13 mouse cellular contexts compared by ENCODE assay signal in the genomic region with DNA sequence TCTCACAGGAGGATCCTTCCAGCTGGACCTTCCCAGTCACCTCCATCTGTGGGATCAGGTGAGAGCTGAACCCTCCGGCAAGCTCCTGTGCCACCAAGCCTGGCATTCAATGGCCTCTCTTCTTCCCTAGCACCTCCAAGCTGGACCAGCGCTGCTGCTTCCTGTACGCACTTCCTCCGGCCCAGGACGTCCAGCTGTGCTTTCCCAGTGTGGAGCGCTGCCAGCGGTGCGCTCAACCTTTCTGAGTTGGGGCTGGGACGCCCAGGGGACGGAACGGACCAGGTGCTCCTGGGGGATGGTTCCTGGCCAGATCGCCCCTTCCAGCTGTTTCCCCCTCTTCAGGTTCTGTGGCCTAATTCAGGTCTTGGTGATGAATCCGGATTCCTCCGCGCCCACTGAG. TPM values are rescaled to one million over a fixed set of nuclear protein-coding genes. Genes with fewer than 3 reads are reported as not detected.
DNase-seq lines count a peak whose midpoint lies in the region; ATAC-seq and TF ChIP-seq lines count a peak whose summit lies in the region.
"Had no signal": no experiment of that assay in that cellular context is flagged by ENCODE, and none has a peak within 500 bp of the region (broad histone marks: within the 10 kb centered on the region; RNA-seq: fewer than 3 reads in every experiment).

No protein-coding gene starts in this region.

- ATAC-seq in lung, embryonic 14.5 days (ENCODE audit: insufficient read depth) = no peak
- ATAC-seq: intestine, embryonic 15.5 days had no signal

- H3K27me3 ChIP-seq in lung, embryonic 14.5 days (ENCODE audit: insufficient read depth, low read length) = peaks cover 50% of the 10 kb centered on the region

- intact Hi-C loops in gastrocnemius, postnatal 14 days (cut with DNase I; ENCODE audit: low total_unique reads) = no loop called here
- intact Hi-C loops in heart, postnatal 25 days (cut with DNase I) = no loop called here

- H3K4me3 ChIP-seq in bone marrow, adult 2 months (replicated peaks; ENCODE audit: control insufficient read depth, low read depth, low read length) = no peak overlapping the region
- no peak overlapping the region for H3K4me3 ChIP-seq in lung, embryonic 14.5 days (ENCODE audit: low read depth, low read length)
- H3K4me3 ChIP-seq: intestine, embryonic 15.5 days; left cerebral cortex, adult 2 months had no signal

- H3K9ac ChIP-seq in lung, embryonic 14.5 days = no peak overlapping the region
- H3K9ac ChIP-seq: intestine, embryonic 15.5 days had no signal

- no peak for TF ChIP-seq POLR2A in bone marrow, adult 2 months (IDR thresholded peaks at IDR 0.05; ENCODE audit: borderline replicate concordance, control insufficient read depth, low read depth, low read length)

- 67% methylated on average over 15 of the region's 15 CpGs for WGBS in bone marrow, adult 2 months
- 18% methylated on average over 15 of the region's 15 CpGs for WGBS in lung, embryonic 14.5 days

- no peak overlapping the region for H3K4me2 ChIP-seq in lung, embryonic 14.5 days
- H3K4me2 ChIP-seq: intestine, embryonic 15.5 days had no signal

- no peak for TF ChIP-seq CTCF in bone marrow, adult 2 months (IDR thresholded peaks at IDR 0.05; ENCODE audit: control insufficient read depth, insufficient read depth, low read length)
- TF ChIP-seq CTCF in lung, embryonic 14.5 days (IDR thresholded peaks at IDR 0.05; ENCODE audit: low read depth) = no peak

- no peaks in the 10 kb centered on the region for H3K9me3 ChIP-seq in lung, embryonic 14.5 days (ENCODE audit: low read depth, low read length)
- H3K9me3 ChIP-seq: intestine, embryonic 15.5 days had no signal

- H3K27ac ChIP-seq in bone marrow, adult 2 months (ENCODE audit: control insufficient read depth, insufficient read depth, low read depth, low read length, poor library complexity) = peak overlapping the region; percentile 30; the same call in 1 of the 2 replicates
- no peak overlapping the region for H3K27ac ChIP-seq in lung, embryonic 14.5 days (ENCODE audit: low read depth)
- H3K27ac ChIP-seq: intestine, embryonic 15.5 days; left cerebral cortex, adult 2 months had no signal

- no peaks in the 10 kb centered on the region for H3K36me3 ChIP-seq in lung, embryonic 14.5 days (ENCODE audit: insufficient read depth)
- H3K36me3 ChIP-seq: intestine, embryonic 15.5 days had no signal

- no peaks in the 10 kb centered on the region; the same call in 1 of the 2 replicates for H3K4me1 ChIP-seq in bone marrow, adult 2 months (ENCODE audit: control insufficient read depth, insufficient read depth, low read length)
- H3K4me1 ChIP-seq in lung, embryonic 14.5 days (ENCODE audit: insufficient read depth) = no peaks in the 10 kb centered on the region

- DNase-seq in gastrocnemius, postnatal 14 days = peak; percentile 52
- DNase-seq in gastrocnemius, adult 8-10 months (ENCODE audit: low spot score in 2 of 2) = no peak
- DNase-seq in heart, postnatal 25 days (ENCODE audit: low spot score) = peak; percentile 56
- peak; percentile 54 for DNase-seq in lung, embryonic 14.5 days
- DNase-seq in embryo, embryonic 9.5 days (ENCODE audit: extremely low spot score) = no peak
- no peak for DNase-seq in urinary bladder, adult 2 months (ENCODE audit: low spot score)
- no peak for DNase-seq in layer of hippocampus, postnatal 10 days (ENCODE audit: low spot score in 2 of 2)
- DNase-seq: cerebellum, adult 2 months; right cerebral cortex, postnatal 25 days had no signal

RNA-seq across cellular contexts. Expression of gene Map3k6, which starts 6.5 kb away (rescaled TPM):
- 10 to 100 TPM in 1 of 2 experiments, 1 to 10 TPM in 1; 4.0 to 15.3 TPM for total RNA-seq in gastrocnemius, postnatal 14 days (2021)
- 1 to 10 TPM; 2.5 to 7.8 (median 4.8) TPM for total RNA-seq in gastrocnemius, adult 8-10 months (2022)
- polyA plus RNA-seq in bone marrow, adult 2 months (2011; ENCODE audit: insufficient read depth, insufficient read length, low replicate concordance, missing spikeins) = 5.5 and 14.8 TPM in 2 replicates
- 10 to 100 TPM; 10.8 to 20.1 TPM for total RNA-seq in heart, postnatal 25 days (2021)
- 2.0 and 2.2 TPM in 2 replicates for polyA plus RNA-seq in lung, embryonic 14.5 days (2014; fragmentation: Nextera tagmentation; extraction: Ambion mirVana)
- 23.8 and 24.2 TPM in 2 replicates for polyA plus RNA-seq in urinary bladder, adult 2 months (2012; rRNA removed)
- 1 to 10 TPM; 4.6 to 5.7 TPM for total RNA-seq in layer of hippocampus, postnatal 10 days (2021)

RNA-seq across cellular contexts. Expression of gene Sytl1, which starts 15.8 kb away (rescaled TPM):
- total RNA-seq in gastrocnemius, postnatal 14 days (2021) = under 1 TPM; 0.49 to 0.62 TPM
- total RNA-seq in gastrocnemius, adult 8-10 months (2022) = under 1 TPM in 1 of 4 experiments, not detected in 3; 0.12 TPM
- 3.1 and 3.2 TPM in 2 replicates for polyA plus RNA-seq in bone marrow, adult 2 months (2011; ENCODE audit: insufficient read depth, insufficient read length, low replicate concordance, missing spikeins)
- under 1 TPM; 0.36 to 0.81 TPM for total RNA-seq in heart, postnatal 25 days (2021)
- polyA plus RNA-seq in lung, embryonic 14.5 days (2014; fragmentation: Nextera tagmentation; extraction: Ambion mirVana) = 0.73 and 0.84 TPM in 2 replicates
- 67.1 and 79.6 TPM in 2 replicates for polyA plus RNA-seq in urinary bladder, adult 2 months (2012; rRNA removed)
- under 1 TPM; 0.51 to 0.53 TPM for total RNA-seq in layer of hippocampus, postnatal 10 days (2021)

RNA-seq across cellular contexts. Expression of gene Tmem222, which starts 30.5 kb away (rescaled TPM):
- 10 to 100 TPM; 21.1 to 22.6 TPM for total RNA-seq in gastrocnemius, postnatal 14 days (2021)
- 10 to 100 TPM; 24.5 to 27.8 (median 26.2) TPM for total RNA-seq in gastrocnemius, adult 8-10 months (2022)
- 32.6 and 38.4 TPM in 2 replicates for polyA plus RNA-seq in bone marrow, adult 2 months (2011; ENCODE audit: insufficient read depth, insufficient read length, low replicate concordance, missing spikeins)
- total RNA-seq in heart, postnatal 25 days (2021) = 10 to 100 TPM; 24.8 to 25.7 TPM
- 86.5 and 88.1 TPM in 2 replicates for polyA plus RNA-seq in lung, embryonic 14.5 days (2014; fragmentation: Nextera tagmentation; extraction: Ambion mirVana)
- 81.0 and 92.6 TPM in 2 replicates for polyA plus RNA-seq in urinary bladder, adult 2 months (2012; rRNA removed)
- total RNA-seq in layer of hippocampus, postnatal 10 days (2021) = 10 to 100 TPM; 74.9 to 80.1 TPM

RNA-seq across cellular contexts. Expression of gene Gpr3, which starts 34.7 kb away (rescaled TPM):
- total RNA-seq in gastrocnemius, postnatal 14 days (2021) = not detected
- not detected for total RNA-seq in gastrocnemius, adult 8-10 months (2022)
- polyA plus RNA-seq in bone marrow, adult 2 months (2011; ENCODE audit: insufficient read depth, insufficient read length, low replicate concordance, missing spikeins) = not detected in 2 replicates
- under 1 TPM in 1 of 2 experiments, not detected in 1; 0.22 TPM for total RNA-seq in heart, postnatal 25 days (2021)
- polyA plus RNA-seq in lung, embryonic 14.5 days (2014; fragmentation: Nextera tagmentation; extraction: Ambion mirVana) = 0.18 TPM in 1 of 2 replicates, not detected in the other
- 0.15 and 0.36 TPM in 2 replicates for polyA plus RNA-seq in urinary bladder, adult 2 months (2012; rRNA removed)
- total RNA-seq in layer of hippocampus, postnatal 10 days (2021) = 1 to 10 TPM; 5.0 to 6.0 TPM
- total RNA-seq: megakaryocyte-erythroid progenitor cell, adult 5-6 weeks had no signal

RNA-seq across cellular contexts. Expression of gene Cd164l2, which starts 35.1 kb away (rescaled TPM):
- total RNA-seq in gastrocnemius, postnatal 14 days (2021) = not detected
- under 1 TPM in 1 of 4 experiments, not detected in 3; 0.59 TPM for total RNA-seq in gastrocnemius, adult 8-10 months (2022)
- not detected in 2 replicates for polyA plus RNA-seq in bone marrow, adult 2 months (2011; ENCODE audit: insufficient read depth, insufficient read length, low replicate concordance, missing spikeins)
- total RNA-seq in heart, postnatal 25 days (2021) = under 1 TPM in 1 of 2 experiments, not detected in 1; 0.53 TPM
- polyA plus RNA-seq in lung, embryonic 14.5 days (2014; fragmentation: Nextera tagmentation; extraction: Ambion mirVana) = 5.0 and 7.4 TPM in 2 replicates
- 1.5 and 2.1 TPM in 2 replicates for polyA plus RNA-seq in urinary bladder, adult 2 months (2012; rRNA removed)
- total RNA-seq in layer of hippocampus, postnatal 10 days (2021) = 1 to 10 TPM; 3.7 to 4.0 TPM
- total RNA-seq: megakaryocyte-erythroid progenitor cell, adult 5-6 weeks had no signal

Comparison
In these comparisons a context has a peak if more than half of its experiments do, and no peak if none do; other contexts are left out.
1. DNase-seq: peak in gastrocnemius, postnatal 14 days (single experiment), heart, postnatal 25 days (single experiment) and lung, embryonic 14.5 days (single experiment); none in gastrocnemius, adult 8-10 months (0 of 2), embryo, embryonic 9.5 days (single experiment), urinary bladder, adult 2 months (single experiment) and layer of hippocampus, postnatal 10 days (0 of 2).